Mouse (Mus musculus): ENCODE data around the gene Prss41.
"Not testable (repeated sequence)": the region's sequence is repeated elsewhere in the genome, so short reads cannot be mapped to it uniquely, and the experiment has no call there.

Gene Prss41

DNA sequence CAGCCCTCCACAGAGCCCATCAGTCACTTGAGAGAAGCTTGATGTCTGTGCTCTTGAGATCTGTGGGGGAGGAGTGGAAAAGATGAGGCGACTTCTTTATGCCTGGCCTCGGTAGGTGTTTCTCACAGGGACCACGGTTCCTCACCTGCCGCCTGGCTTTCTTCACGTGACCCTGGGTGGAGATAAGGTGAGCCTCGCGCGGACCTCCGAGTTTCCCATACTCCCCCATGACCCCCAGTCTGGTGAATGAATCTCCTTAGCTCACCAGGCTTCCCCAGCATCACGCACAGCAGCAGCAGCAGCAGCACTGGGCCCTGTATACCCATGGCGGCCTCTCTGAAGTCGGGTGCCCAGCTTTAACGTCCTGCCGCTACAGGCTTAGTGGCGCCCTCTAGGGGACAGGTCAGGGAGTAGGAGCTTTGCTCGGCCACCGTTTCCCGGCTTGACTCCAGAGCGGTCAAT lies at the start of gene Prss41, which contains the start of gene Prss32:
Gene Prss41 (minus strand): TSS at position 361 of the 462 bp plus-strand sequence.
Gene Prss32 (plus strand): TSS at position 44 of the 462 bp plus-strand sequence.
- DNase-seq = peak; percentile 79 to 80

DNA sequence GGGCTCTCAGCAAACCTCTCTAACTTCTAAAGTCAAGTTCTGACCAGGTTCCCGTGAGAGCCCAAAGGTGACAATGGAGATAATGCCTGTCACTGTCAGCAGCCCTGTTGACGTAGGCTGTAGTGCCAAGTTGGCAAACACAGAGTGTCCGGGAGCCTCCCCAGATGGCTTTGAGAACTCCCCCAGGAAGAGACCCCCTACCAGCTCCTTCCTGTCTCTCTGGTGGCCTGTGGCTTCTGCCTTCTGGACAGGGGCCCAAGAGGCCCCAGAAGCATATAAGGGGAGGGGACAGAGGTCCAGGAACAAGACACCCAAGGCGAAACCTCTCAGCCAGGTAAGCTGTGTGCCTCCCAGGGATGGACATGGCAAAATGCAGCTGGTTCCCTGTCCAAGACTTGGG lies 36.6 kb upstream of the Prss41 start, which contains the start of the genes Dcpp1 and Dcpp2:
Gene Dcpp1 (plus strand): TSS at position 301 of the 400 bp plus-strand sequence.
Gene Dcpp2 (plus strand): TSS at position 305 of the 400 bp plus-strand sequence.
- DNase-seq = not testable (repeated sequence)

- DNase-seq = no peak
Observed at GRCm38 (mm10) chr17:23877166-23877565, 33.2 kb upstream of the Prss41 start.

DNA sequence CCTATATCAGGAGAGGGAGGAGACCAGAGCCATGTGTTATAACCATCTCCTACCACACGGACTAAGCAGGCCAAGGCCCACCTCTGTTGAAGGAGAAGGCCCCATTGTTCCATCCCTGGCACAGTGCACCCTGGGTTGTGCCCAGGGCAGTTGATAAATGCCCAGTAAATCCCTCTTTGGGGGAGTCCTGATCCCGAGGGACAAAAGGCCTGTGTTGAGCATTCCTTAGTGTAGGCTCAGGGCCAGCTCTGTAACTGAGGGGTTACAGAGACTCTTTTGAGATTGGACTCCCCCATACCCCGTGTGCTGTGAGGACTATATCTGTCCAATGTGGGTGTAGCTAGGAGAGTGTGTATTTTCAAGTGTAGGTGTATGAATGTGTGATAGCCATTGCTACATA lies 32.8 kb upstream of the Prss41 start:
- no peak for DNase-seq

GRCm38 (mm10) chr17:23873884-23874856 lies 30.2 kb upstream of the Prss41 start:
- DNase-seq = peak; percentile 20 to 29

DNA sequence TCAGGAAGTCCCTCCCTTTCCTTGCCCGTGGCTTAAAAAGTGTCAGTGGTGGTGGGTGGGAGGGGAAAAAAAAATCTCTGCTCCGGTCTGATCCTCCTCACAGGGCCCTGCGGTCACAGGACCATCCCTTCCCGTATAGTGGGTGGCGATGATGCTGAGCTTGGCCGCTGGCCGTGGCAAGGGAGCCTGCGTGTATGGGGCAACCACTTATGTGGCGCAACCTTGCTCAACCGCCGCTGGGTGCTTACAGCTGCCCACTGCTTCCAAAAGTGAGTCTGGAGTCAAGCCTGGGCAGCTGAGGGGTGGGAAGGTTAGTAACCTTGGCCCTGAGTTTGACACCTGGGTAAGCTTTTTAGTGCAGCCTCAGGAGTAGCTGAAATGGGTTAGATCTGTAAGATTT lies 24.5 kb upstream of the Prss41 start:
- DNase-seq = no peak

DNA sequence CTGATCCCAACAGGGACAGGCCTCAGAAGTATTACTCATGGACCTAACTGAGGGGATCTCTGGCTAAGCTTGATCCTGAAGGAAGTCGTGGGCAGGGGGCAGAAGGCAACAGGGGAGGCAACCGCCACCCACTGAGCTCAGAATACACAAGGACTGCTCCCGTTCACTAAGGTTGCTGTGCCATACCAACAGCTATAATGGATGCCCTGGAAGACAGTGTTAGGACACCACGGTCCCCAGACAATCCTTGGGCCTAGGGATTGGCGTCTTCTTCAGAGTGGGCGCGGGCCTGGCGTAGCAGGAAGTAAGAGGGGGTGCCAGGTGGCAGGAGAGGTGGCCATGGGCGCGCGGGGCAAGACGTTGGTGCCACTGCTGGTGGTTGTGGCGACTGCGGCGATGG lies 23.8 kb upstream of the Prss41 start, which contains the start of gene Prss21:
Gene Prss21 (plus strand): TSS at position 301 of the 400 bp plus-strand sequence.
- no peak for DNase-seq

GRCm38 (mm10) chr17:23862926-23863325 lies 19.0 kb upstream of the Prss41 start:
- DNase-seq = no peak

DNA sequence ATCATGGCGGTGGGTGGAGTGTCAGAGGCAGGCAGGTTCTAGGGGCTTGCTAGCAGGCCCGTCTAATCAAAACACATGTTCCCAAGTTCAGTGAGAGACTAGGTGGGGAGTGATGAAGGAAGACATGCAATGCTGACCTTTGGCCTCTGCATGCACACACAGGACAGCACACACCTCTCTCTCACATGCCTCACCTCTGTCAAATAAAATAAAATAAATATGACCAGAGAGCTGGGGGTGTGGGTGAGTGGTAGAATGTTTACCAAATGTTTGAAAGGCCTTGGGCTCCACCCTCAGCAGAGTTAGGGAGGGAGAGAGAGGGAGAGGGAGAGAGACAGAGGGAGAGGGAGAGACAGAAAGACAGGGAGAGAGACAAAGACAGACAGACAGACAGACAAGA lies 13.9 kb upstream of the Prss41 start:
- no peak for DNase-seq

DNA sequence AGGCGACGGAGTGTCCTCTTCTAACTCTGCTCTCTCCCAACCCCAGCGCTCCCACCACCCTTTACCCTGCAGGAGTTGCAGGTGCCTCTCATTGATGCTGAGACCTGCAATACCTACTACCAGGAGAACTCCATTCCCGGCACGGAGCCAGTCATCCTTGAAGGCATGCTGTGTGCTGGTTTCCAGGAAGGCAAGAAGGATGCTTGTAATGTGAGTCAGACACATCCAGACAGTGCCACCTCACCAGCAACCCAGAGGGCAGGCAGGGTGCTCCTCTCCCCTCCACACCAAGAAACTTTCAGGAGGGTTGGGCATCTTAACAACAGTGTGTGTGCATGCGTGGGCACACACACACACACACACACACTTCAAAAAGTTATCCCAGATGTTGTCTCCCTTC lies 13.2 kb upstream of the Prss41 start:
- DNase-seq = no peak

- no peak for DNase-seq
Observed at GRCm38 (mm10) chr17:23854229-23854765, 10.3 kb upstream of the Prss41 start.

DNA sequence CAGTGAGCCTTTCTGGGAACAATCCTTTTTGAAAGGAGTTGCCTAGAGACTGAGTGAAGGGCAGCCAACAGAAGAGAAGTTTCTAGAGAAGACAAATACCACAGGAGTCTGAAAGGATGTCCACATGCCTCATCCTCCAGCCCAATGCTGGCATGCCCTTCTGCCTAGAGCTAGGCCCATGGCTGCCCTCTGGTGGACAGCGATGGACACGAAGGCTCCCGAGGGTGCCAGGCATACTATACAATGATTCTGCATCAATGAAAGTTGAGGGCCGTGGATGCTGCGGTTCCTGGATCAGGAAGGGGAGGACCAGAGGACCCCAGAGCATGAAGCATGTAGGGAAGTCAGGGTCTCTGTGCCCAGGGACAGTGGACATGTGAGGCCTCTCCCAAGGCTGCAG lies 9.3 kb upstream of the Prss41 start:
- DNase-seq = peak; percentile 66 to 67

GRCm38 (mm10) chr17:23850853-23851749 lies 7.1 kb upstream of the Prss41 start:
- DNase-seq = peak; percentile 76 to 78

DNA sequence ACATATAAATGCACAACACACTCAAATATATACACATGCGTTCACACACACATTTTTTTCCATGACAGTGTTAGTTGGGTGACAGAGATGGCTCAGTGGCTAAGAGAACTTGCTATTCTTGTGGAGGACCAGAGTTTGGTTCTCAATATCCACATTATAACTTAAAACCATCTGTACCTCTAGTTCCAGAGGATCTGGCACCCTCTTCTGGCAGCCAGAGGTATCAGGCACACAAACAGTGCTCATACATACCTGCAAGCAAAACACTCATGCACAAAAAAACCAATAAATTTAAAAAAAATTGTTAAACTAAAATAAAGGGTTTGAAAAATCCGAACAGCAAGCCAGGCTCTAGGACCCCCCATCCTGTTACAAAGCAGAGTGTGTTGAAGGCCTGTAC lies 6.1 kb upstream of the Prss41 start:
- no peak for DNase-seq

- DNase-seq = peak; percentile 33 to 51
Observed at GRCm38 (mm10) chr17:23843141-23843811, 696 bp downstream of the Prss41 start.

DNA sequence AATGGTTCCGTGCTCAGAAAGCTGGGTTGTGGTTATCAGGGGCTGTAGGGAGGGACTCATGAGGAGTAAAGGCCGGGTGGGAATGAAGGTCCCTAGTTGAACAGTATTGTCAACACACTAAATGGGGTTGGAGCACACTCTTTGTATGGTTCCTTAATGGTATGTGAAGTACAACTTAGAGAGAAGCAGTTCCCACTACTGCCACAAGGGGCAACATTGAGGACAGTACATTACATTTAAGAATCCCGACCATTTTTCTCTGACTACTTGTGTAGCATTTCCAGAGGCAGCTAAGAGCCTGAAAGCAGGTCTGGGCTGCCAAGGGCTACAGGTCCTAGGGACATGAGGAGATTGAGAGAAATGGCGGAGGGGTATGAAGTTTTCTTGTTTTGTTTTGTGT lies 2.8 kb downstream of the Prss41 start:
- peak; percentile 78 for DNase-seq

DNA sequence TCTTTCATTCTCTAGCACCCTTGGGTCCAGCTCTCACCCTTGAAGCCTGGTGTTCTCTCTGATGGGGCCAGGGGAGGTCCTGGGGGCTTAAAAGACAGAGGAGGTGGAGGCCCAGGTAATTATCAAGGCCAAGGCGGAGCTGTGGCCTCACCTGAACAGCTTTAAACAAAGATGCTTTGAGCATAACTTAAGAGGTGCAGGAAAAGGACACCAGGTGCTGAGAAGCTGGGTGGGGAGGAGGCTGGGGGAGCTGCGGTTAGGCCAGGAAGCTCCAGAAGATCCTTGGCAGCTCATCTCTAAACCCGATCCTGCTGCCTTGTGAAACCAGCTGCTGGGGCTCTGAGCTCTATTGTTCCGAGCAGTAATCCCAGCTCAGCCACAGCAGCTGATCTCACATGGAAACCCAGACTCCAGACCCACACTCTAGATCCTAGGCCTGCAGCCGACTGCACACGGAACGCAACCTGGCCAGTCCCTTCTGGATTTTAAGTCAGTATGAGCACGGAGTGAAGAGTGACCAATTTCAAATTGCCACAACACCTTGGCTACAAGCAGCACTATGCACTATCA lies 7.9 kb downstream of the Prss41 start, which contains the start of gene Prss33:
Gene Prss33 (minus strand): TSS at position 51 of the 570 bp plus-strand sequence.
- DNase-seq = no peak

DNA sequence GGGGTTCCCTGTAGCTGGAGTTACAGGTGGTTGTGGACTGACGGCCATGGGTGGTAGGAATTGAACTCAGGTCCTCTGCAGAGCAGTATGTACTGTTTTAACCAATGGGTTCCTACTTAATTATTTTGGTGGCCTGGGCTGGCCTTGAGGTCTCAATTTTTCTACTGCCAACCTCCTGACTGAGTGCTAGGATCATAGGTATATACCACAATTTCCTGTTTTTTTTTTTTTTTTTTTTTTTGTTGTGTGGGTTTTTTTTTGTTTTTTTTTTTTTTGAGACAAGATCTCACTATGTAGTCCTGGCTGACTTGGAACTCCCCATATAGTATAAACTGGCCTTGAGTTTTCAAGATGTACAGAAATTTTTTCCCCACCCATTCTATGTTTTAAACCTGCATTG lies 12.8 kb downstream of the Prss41 start:
- no peak for DNase-seq

DNA sequence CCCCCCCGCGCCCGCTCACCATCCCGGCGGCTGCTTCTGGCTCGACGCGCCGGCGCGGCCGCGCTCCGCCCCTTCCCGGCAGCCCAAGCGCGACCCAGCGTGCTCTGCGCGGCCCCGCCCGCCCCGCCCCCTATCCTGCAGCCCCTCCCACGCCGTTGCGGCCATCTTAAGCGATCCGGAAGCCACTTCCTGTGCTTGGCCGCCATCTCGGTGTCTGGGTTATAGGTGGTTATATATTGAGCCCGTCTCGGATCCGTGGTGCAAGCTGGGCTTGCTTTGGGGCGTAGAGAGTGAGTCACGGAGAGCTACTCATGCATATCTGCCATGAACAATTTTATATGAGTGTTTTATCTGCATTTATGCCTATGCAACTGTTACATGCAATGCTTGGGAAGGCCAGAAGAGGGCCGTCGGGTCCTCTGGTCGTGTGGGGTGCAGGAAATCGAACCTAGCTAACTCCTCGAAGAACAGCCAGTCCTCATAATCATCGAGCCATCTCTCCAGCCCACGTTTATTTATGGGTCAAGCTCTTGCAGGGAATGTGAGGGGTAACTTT lies 14.8 kb downstream of the Prss41 start, which contains the start of gene Elob:
Gene Elob (minus strand): TSS at position 73 of the 556 bp plus-strand sequence.
- DNase-seq = peak; percentile 84 to 86

GRCm38 (mm10) chr17:23828271-23829001 lies 15.5 kb downstream of the Prss41 start:
- peak; percentile 69 to 73 for DNase-seq

Measured in B cell, adult 2 months (primary cell).